Mouse (Mus musculus): ENCODE data around the gene Olfr495.

Gene Olfr495

DNA sequence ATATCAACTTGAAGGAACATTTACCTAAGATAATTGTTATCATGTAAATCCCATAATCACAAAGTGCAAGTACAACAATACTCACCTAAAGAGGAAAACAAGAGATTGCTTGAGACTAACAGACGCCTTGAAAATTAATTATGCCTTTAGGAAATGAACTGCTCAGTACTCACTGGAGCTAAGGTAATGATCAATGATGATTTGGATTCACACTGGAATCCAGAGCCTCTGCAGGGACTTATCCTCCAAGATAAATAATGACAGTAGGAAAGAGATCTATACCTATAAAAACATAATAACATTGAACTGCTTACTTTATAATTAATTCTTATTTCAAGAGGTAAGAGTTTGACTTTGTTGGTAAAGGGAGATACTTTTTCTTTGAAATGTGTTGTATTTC lies at the start of gene Olfr495:
Gene Olfr495, plus strand, starts transcription at position 301 of the 400 bp plus-strand sequence.
- no peak for DNase-seq (ENCODE audit: low spot score in 2 of 2)

DNA sequence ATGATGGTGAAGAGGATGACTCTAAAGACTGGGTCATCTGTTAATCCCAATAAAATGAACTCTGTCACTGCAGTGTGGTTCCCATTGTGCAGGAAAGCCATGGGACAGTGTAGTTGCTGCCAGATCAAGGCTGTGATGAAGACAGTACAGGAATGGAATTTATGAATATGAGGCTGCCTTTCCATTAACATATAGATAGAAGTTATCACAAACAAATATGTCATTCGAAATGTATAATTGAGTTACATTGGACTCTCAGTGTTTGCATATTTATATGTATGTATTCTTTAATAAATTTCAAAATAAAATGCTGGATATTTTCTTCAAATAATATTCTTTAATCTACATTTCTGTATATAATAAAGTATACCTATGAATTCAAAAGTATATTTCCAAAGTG lies 46.1 kb upstream of the Olfr495 start, which contains the start of gene Olfr493:
Gene Olfr493, minus strand, starts transcription at position 101 of the 400 bp plus-strand sequence.
- DNase-seq (ENCODE audit: low spot score in 2 of 2): no peak

DNA sequence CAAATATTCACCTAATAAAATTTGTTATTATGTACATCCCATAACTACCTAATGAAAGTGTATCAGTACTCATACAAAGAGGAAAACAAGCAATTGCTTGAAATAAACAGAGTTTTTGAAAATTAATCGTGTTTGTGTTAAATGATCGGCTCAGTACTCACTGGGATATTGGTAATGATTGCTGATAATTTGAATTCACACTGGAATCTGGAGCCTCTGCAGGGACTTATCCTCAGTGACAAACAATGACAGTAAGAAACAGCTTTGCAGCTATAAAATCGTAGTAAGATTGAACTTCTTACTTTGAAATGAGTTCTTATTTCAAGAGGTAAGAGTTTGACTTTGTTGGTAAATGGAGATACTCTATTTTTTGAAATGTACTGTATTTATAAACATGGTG lies 27.9 kb upstream of the Olfr495 start, which contains the start of gene Olfr494:
Gene Olfr494, plus strand, starts transcription at position 301 of the 400 bp plus-strand sequence.
- no peak for DNase-seq (ENCODE audit: low spot score in 2 of 2)

DNA sequence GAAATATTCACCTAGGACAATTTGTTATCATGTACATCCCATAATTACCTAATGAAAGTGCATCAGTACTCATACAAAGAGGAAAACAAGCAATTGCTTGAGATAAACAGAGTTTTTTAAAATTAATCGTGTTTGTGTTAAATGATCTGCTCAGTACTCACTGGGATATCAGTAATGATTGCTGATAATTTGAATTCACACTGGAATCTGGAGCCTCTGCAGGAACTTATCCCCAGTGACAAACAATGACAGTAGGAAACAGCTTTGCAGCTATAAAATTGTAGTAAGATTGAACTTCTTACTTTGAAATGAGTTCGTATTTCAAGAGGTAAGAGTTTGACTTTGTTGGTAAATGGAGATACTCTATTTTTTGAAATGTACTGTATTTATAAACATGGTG lies 27.2 kb downstream of the Olfr495 start, which contains the start of gene Olfr497:
Gene Olfr497, plus strand, starts transcription at position 301 of the 400 bp plus-strand sequence.
- no peak for DNase-seq (ENCODE audit: low spot score in 2 of 2)

Measured in urinary bladder, postnatal 36 days (tissue).